Mouse (Mus musculus) B cell, adult 2 months (primary cell): Measurements from ENCODE around the gene Prkab2.

ENCODE experiments used
- DNase-seq, 2 experiments: peaks; one replicate each; pipeline ENCODE4 v3.0.0; 2022

Prkab2 gene

DNA sequence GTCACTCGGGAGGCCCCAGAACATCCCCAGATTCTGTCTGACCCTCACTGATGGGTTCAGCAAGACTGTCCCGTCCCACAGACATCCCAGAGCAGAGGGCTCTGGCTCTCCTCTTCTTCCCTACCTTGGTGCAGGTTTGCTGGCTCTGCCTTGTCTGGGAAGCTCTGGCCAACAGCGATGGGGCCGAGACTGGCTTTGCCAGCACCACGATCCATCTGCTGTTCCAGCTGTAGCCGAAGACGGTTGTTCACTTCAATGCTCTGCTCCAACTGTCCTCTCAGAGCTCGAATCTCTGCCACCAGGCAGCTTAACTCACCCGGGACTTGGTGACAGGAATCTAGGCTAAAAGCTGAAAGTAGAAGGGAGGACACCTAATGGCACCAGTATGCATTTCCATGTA lies 38.9 kb downstream of the Prkab2 start:
- DNase-seq: no peak

DNA sequence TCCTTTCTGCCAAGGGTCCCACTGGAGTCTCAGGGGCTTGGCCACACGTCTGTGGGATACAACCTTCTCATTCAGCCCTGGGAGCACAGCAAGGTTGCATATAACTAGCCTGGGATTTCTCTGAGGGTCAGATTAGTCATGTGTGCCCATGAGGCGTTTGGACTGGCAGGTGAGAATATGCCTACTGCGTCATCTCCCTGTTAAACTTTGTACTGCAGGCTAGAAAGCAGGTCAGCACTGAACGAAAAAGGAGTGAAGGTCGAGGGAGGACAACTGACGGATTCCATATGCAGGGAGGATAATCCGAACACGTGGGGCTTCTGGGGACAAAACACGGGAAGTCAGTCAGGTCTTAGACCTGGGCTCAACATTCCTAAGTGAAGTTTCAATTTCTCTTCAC lies 39.3 kb downstream of the Prkab2 start:
- no peak for DNase-seq

DNA sequence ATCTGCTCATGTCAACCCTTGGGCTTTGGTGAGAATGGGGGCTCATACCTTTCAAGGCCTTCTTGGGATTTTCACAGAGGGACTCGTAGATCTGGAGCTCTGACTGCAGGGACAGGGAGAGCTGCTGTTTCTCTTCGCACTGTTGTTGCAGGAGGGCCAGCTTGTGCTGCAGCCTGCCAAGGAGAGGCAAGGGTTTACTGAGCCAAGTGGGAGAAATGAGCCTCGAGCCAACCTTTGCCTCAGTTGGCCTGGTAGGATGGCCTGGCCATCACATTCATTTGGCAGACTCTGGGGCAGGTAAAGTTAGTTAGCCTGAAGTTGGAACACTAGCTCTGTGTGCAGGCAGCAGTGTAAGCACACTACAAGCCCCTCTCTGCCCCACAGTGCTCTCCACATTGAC lies 41.1 kb downstream of the Prkab2 start:
- no peak for DNase-seq

DNA sequence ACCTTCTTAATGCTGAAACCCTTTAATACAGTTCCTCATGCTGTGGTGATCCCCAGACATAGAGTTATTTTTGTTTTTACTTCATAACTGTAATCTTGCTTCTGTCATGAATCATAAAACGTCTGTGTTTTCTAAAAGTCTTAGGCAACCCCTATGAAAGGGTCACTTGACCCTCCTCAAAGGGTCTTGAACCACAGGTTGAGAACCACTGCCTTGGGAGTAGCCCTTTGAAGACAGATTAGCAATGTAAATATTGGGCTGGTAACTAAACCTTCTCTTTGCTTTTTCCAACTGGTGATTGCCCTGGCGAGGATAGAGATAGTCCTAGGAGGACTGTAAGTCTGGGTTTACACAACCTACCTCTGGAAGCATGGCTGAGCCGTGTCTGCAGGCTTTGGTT lies 43.2 kb downstream of the Prkab2 start:
- no peak for DNase-seq

DNA sequence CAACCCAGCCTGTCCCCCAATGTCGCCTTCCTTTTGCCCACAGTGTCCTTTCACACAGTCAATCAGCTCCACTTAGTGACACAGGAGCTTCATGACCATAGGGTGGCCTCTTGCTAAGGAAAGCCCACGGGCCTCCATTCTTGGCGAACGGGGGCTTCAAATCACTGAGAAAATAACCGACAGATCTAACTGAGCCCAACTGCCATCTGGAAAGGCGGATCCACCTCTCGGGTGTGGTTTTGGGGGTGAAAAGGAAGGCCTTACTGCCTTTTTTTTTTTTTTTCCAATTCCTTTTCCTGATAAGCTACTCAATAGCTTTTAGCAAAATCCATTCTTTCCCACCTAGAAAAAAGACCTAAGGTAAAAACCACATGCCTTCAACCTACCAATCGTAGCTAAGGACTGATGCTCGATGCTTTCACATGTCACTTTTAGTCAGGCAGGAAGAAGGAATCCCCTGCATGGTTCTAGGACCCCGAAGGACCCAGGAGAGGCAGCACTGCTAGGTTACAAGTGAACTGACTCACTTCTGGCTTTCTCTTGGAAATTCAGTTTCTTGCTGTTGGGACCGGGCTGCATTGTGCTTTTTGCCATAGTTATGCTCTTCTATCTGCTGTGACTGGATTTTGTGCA lies 44.6 kb downstream of the Prkab2 start:
- DNase-seq: no peak

DNA sequence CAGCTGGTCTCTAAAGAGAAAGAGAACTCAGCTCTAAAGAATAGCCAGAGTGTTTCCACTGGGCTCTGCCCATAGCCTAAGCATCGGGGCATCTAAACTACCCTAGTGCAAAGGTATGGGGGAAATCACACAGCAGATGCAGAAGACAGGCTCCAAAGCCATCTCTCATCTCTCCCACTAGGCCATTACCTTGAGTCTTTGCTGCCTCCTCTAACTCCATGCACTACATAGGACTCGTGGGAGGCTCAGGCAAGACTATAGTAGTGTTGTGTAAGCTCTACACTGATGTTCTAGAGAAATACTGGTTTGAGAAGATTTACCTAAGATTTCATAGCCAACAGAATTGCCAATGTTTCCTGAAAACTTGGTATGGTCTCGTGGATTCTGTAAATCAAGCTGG lies 47.5 kb downstream of the Prkab2 start:
- DNase-seq: no peak

DNA sequence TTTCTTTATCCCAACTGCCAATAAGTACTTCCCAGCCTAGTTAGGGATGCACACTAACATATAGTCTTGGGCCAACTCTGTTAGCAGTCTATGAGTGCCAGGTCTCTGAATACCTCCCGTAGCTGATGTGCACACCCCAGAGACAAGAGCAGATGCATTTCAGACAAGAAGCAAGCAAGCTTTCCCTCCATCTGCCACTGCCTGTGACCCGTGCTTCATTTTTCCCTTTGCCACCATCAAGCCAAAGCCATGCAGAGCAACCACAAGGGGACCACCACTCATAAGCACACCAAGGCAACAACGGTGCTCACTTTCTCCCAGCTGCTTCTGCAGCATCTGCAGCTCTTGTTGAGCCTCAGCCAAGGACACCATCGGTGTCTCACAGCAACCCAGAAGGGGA lies 48.6 kb downstream of the Prkab2 start:
- DNase-seq: no peak

DNA sequence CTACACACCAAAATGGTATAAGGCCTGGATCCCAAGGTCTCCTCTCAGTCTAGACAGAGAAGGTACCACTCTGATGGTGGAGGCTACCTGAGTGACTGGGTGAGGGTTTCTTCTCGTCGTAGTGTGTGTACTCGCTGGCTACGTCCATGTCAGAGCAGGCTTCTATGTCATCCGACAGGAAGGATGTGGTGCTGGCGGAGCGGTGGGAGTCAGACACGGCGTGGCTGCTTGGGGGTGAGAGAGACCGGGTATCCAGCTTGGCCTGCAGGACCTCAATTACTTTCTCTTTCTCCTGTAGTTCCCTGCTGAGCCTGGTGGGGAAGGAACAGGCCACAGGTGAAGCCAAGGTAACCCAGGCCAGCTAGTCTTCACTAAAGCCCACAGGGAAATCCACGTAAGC lies 52.1 kb downstream of the Prkab2 start:
- no peak for DNase-seq

DNA sequence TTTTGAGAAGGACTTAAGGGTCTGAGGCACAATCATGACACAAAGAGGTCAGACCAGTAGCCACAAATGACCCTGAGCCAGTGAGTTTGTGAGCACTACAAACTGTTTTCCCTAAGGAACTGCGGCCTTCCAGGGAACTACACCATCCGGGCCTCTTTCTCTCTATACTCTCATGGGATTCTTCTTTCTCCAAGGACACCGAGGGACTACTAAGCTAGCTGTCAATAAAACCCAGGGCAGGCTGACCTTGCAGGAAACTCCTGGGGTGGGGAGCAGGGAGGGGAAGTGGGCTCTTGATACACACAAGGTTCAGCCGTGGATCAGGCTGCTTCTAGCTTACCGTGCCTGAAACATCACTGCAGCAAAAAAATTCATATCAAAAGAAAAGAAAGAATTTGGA lies 52.9 kb downstream of the Prkab2 start:
- no peak for DNase-seq

DNA sequence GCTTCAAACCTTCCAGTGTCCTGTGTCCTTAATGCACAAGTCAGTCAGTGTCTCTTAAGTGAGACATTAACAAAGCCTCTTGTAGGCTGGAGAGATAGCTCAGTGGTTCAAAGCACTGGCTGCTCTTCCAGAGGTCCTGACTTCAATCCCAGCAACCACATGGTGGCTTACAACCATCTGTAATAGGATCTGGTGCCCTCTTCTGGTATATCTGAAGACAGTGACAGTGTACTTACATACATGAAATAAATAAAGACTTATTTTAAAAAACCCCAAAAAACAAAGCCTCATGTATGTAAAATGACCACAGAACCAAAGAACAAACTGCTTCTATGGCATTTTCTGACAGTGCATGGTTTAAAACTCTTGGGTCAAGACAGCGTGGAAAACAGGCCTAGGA lies 57.9 kb downstream of the Prkab2 start:
- no peak for DNase-seq

DNA sequence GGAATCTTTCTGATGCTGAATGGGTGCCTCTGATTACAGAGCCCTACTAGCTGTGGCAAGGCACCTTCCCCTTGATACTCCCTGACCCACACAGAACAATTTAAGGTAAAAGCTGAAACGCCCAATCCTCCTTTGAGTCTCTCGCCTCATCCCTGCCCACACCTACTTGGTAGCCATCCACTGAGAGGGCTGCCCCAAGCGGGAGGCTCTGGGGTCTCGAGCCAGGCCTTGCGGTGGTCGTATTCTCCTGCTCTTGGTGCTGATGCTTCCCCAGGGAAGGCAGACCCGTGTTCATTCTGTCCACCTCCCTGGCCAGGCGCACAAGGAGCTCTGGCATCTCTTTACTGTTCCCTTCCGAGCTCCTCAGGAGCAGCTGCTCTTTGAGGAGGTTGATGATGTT lies 61.1 kb downstream of the Prkab2 start:
- DNase-seq: no peak
